Mouse (Mus musculus): ENCODE measurements around the gene Tnni3k. TPM values are rescaled to one million over a fixed set of nuclear protein-coding genes. Genes with fewer than 3 reads are reported as not detected.

Tnni3k gene
- polyA plus RNA-seq, 1 experiment, result 0.05 TPM

DNA sequence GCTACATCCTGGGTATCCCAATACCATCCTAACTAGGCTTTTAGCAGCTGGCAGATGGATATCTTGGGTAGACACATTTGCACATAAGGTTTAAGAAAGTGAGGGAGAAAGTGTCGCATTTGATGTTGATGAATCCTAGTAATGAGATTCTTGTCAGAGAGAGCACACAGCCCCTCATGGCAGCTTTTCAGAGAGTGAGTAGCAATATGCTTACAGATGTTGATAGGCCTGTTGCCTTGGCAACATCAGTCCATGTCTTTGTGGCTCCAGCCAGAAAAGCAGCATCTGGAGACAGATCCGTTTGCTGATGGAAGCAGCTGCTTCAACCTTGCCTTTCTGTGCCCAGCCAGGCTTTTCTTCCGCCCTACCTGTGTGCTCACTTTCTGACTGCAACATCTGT is 93.9 kb downstream of the Tnni3k start:
- Histone ChIP-seq H3K4me1 (ENCODE audit: control insufficient read depth, insufficient read depth, low read length) (no peaks in the 10 kb centered on the region), H3K36me3 (ENCODE audit: control insufficient read depth, insufficient read depth, low read length) (no peaks in the 10 kb centered on the region), H3K4me3 (ENCODE audit: insufficient read depth, low read depth, low read length) (no peak overlapping the region), H3K27ac (ENCODE audit: insufficient read depth, low read depth, low read length) (no peak overlapping the region), H3K27me3 (replicated peaks; ENCODE audit: control insufficient read depth, insufficient read depth, low read length) (no peaks in the 10 kb centered on the region)
- WGBS, result 71% methylated on average over 3 of the region's 3 CpGs
- no peak for TF ChIP-seq CTCF (conservative IDR thresholded peaks at IDR 0.05; ENCODE audit: insufficient read depth, insufficient read length, low read depth, low read length)
- TF ChIP-seq POLR2A (IDR thresholded peaks at IDR 0.05; ENCODE audit: low read depth, low read length), result no peak
- no peak for DNase-seq

DNA sequence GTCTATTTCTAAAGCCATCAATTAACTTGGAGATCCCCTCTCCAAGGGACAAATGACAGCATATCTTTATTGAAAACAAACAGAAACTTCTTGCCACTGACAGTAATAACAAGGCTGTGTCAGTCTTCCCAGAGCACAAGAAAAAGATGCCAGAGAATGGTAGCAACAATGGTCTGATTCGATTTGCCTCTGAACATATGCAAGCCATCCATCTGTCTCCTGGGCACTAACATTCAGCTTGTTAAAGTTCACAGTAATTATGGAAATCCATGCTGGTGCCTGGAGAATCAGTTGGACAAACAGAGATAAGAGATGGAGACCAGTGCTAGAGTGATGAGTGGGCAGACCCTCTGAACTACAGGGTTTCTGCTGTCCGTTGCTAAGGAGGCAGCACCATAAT is 102.1 kb downstream of the Tnni3k start:
- no peaks in the 10 kb centered on the region for H3K4me1 ChIP-seq (ENCODE audit: control insufficient read depth, insufficient read depth, low read length)
- no peak overlapping the region for H3K4me3 ChIP-seq (ENCODE audit: insufficient read depth, low read depth, low read length)
- H3K27ac ChIP-seq (ENCODE audit: insufficient read depth, low read depth, low read length), result no peak overlapping the region
- no peak for DNase-seq
- no peaks in the 10 kb centered on the region for H3K36me3 ChIP-seq (ENCODE audit: control insufficient read depth, insufficient read depth, low read length)
- TF ChIP-seq POLR2A (IDR thresholded peaks at IDR 0.05; ENCODE audit: low read depth, low read length), result no peak
- TF ChIP-seq CTCF (conservative IDR thresholded peaks at IDR 0.05; ENCODE audit: insufficient read depth, insufficient read length, low read depth, low read length), result no peak
- H3K27me3 ChIP-seq (replicated peaks; ENCODE audit: control insufficient read depth, insufficient read depth, low read length), result no peaks in the 10 kb centered on the region
- WGBS, result 51% methylated on average over 2 of the region's 2 CpGs

DNA sequence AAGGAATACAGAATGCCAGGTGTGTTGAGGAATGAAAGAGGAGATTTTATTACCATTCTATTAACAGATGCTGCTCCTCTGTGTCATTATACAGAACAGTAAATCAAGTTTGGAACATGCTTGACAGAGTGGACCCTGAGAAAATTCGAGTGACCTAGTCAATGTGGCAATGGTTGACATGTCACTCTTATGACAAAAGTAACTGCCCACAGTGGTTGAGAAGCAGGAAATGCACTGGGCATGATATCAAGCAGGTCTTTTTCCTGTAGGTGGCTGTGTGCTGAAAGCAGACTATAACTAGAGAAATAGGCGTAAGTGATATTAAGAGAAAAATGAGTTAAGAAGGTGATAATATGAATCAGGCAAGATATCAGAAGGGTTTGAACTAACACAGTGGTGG is 105.7 kb downstream of the Tnni3k start:
- no peak for DNase-seq
- Histone ChIP-seq H3K27me3 (replicated peaks; ENCODE audit: control insufficient read depth, insufficient read depth, low read length) (no peaks in the 10 kb centered on the region), H3K27ac (ENCODE audit: insufficient read depth, low read depth, low read length) (no peak overlapping the region), H3K36me3 (ENCODE audit: control insufficient read depth, insufficient read depth, low read length) (no peaks in the 10 kb centered on the region), H3K4me1 (ENCODE audit: control insufficient read depth, insufficient read depth, low read length) (no peaks in the 10 kb centered on the region), H3K4me3 (ENCODE audit: insufficient read depth, low read depth, low read length) (no peak overlapping the region)
- 51% methylated on average over 2 of the region's 2 CpGs for WGBS
- TF ChIP-seq CTCF (conservative IDR thresholded peaks at IDR 0.05; ENCODE audit: insufficient read depth, insufficient read length, low read depth, low read length) (no peak), POLR2A (IDR thresholded peaks at IDR 0.05; ENCODE audit: low read depth, low read length) (no peak)

DNA sequence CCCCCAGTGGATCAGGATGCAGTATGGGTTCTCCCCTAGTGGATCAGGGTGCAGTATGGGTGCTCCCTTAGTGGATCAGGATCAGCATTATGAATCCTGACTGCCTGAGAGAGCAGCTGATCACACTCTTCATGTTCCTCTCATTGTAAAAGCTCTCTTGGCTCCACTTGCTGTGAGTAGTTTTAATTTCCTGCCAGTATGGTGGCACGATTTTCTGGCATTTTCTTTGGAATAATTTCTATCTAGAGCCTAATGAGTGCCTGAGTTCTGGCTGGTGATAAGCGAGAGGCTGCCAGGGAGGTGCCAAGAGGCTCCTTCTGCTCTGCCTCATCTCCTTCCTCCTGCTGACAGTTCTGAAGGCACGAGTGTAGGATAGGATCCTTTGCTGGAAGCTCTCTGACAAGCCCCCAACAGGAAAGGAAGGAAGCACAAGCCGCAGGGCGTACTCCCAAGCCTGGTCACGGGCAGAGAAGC is 109.5 kb downstream of the Tnni3k start:
- no peak overlapping the region for H3K4me3 ChIP-seq (ENCODE audit: insufficient read depth, low read depth, low read length)
- 64% methylated on average over 6 of the region's 6 CpGs for WGBS
- no peak overlapping the region for H3K27ac ChIP-seq (ENCODE audit: insufficient read depth, low read depth, low read length)
- DNase-seq, result no peak
- no peaks in the 10 kb centered on the region for H3K27me3 ChIP-seq (replicated peaks; ENCODE audit: control insufficient read depth, insufficient read depth, low read length)
- no peak for TF ChIP-seq CTCF (conservative IDR thresholded peaks at IDR 0.05; ENCODE audit: insufficient read depth, insufficient read length, low read depth, low read length)
- H3K36me3 ChIP-seq (ENCODE audit: control insufficient read depth, insufficient read depth, low read length), result no peaks in the 10 kb centered on the region
- no peaks in the 10 kb centered on the region for H3K4me1 ChIP-seq (ENCODE audit: control insufficient read depth, insufficient read depth, low read length)

DNA sequence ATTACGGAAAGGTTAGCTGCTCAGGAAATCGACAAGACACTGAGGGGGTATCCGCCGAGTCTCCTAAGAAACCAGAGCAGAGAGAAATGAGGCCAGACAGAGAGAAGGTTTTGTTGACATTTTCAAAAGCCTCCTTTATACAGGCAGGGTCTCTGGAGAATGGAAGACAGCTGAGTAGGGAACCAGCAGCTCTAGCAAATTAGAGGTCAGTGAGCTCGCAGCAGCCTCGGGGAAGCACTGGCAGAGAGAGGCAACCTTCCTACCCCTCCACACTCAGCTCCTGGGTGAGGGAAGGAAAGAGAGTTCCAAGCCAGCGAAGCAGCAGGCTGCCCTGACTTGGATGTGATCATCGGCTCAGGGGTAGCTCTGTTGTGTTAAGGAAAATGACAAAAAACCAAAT is 127.5 kb downstream of the Tnni3k start:
- TF ChIP-seq CTCF (conservative IDR thresholded peaks at IDR 0.05; ENCODE audit: insufficient read depth, insufficient read length, low read depth, low read length) (no peak), POLR2A (IDR thresholded peaks at IDR 0.05; ENCODE audit: low read depth, low read length) (no peak)
- H3K4me3 ChIP-seq (ENCODE audit: insufficient read depth, low read depth, low read length), result no peak overlapping the region
- DNase-seq, result no peak
- 59% methylated on average over 8 of the region's 8 CpGs for WGBS
- H3K4me1 ChIP-seq (ENCODE audit: control insufficient read depth, insufficient read depth, low read length), result no peaks in the 10 kb centered on the region
- H3K27ac ChIP-seq (ENCODE audit: insufficient read depth, low read depth, low read length), result no peak overlapping the region
- no peaks in the 10 kb centered on the region for H3K36me3 ChIP-seq (ENCODE audit: control insufficient read depth, insufficient read depth, low read length)
- H3K27me3 ChIP-seq (replicated peaks; ENCODE audit: control insufficient read depth, insufficient read depth, low read length), result no peaks in the 10 kb centered on the region

DNA sequence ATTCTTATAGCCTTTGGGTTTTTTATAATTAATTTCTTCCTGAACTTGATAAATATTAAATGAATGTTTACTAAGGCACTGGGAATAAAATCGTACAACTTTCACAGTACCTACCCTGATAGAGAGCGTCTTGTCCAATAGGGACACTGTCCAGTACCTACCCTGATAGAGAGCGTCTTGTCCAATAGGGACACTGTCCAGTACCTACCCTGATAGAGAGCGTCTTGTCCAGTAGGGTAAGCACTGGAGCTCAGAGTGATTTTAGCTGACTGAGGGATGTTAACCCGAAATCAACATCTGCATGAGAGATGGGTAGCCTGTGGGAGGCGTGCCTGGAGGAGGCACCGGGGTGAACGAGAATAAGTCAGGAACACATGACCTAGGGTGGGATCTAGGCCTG is 130.3 kb downstream of the Tnni3k start:
- WGBS, result 82% methylated on average over 8 of the region's 8 CpGs
- TF ChIP-seq POLR2A (IDR thresholded peaks at IDR 0.05; ENCODE audit: low read depth, low read length), result no peak
- TF ChIP-seq CTCF (conservative IDR thresholded peaks at IDR 0.05; ENCODE audit: insufficient read depth, insufficient read length, low read depth, low read length), result no peak
- no peak for DNase-seq
- Histone ChIP-seq H3K27me3 (replicated peaks; ENCODE audit: control insufficient read depth, insufficient read depth, low read length) (no peaks in the 10 kb centered on the region), H3K4me1 (ENCODE audit: control insufficient read depth, insufficient read depth, low read length) (no peaks in the 10 kb centered on the region), H3K27ac (ENCODE audit: insufficient read depth, low read depth, low read length) (no peak overlapping the region), H3K4me3 (ENCODE audit: insufficient read depth, low read depth, low read length) (no peak overlapping the region), H3K36me3 (ENCODE audit: control insufficient read depth, insufficient read depth, low read length) (no peaks in the 10 kb centered on the region)

DNA sequence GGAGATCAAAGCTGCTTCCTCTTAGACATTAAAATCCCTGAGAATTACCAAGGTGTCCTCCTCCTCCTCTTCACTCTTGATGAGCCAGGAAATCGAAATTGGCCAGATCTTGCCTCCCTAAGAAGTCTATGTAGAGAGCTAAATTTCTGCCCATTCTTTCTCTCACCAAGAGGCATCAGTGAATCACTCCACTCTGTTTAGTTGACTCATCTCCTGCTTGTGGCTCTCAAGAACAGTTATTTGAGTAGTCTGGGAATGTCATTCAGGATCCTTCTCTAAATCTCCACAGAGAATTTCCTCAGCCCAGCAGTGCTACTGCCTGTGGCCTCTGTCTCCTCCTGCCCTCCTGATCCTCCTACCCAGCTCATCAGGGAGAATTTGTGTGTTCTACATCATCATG is 139.6 kb downstream of the Tnni3k start:
- Histone ChIP-seq H3K27ac (ENCODE audit: insufficient read depth, low read depth, low read length) (no peak overlapping the region), H3K4me1 (ENCODE audit: control insufficient read depth, insufficient read depth, low read length) (no peaks in the 10 kb centered on the region), H3K27me3 (replicated peaks; ENCODE audit: control insufficient read depth, insufficient read depth, low read length) (no peaks in the 10 kb centered on the region), H3K4me3 (ENCODE audit: insufficient read depth, low read depth, low read length) (no peak overlapping the region), H3K36me3 (ENCODE audit: control insufficient read depth, insufficient read depth, low read length) (no peaks in the 10 kb centered on the region)
- WGBS, result 60% methylated on average over 1 of the region's 1 CpGs
- TF ChIP-seq CTCF (conservative IDR thresholded peaks at IDR 0.05; ENCODE audit: insufficient read depth, insufficient read length, low read depth, low read length) (no peak), POLR2A (IDR thresholded peaks at IDR 0.05; ENCODE audit: low read depth, low read length) (no peak)
- DNase-seq, result no peak

DNA sequence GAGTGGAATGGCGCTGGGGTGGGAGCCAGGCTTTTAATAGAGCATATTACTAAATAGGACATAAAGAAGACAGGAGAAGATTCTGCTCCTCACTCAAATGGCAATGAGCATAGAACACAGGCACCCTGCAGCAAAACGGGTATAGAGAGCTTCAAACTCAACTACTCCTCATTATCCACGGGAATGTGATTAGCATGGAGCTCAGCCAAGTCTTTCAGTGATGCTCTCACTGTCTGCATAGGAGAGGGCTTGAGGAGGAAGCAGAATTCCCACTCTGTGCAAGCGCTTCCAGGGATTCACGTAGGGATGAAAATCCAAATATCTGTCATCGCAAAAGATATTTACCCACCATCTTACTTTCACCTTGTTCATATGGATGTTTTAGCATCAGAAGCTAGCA is 141.6 kb downstream of the Tnni3k start:
- 70% methylated on average over 6 of the region's 6 CpGs for WGBS
- TF ChIP-seq CTCF (conservative IDR thresholded peaks at IDR 0.05; ENCODE audit: insufficient read depth, insufficient read length, low read depth, low read length) (no peak), POLR2A (IDR thresholded peaks at IDR 0.05; ENCODE audit: low read depth, low read length) (no peak)
- Histone ChIP-seq H3K4me1 (ENCODE audit: control insufficient read depth, insufficient read depth, low read length) (no peaks in the 10 kb centered on the region), H3K27ac (ENCODE audit: insufficient read depth, low read depth, low read length) (no peak overlapping the region), H3K27me3 (replicated peaks; ENCODE audit: control insufficient read depth, insufficient read depth, low read length) (no peaks in the 10 kb centered on the region), H3K4me3 (ENCODE audit: insufficient read depth, low read depth, low read length) (no peak overlapping the region), H3K36me3 (ENCODE audit: control insufficient read depth, insufficient read depth, low read length) (no peaks in the 10 kb centered on the region)
- no peak for DNase-seq
